Mouse (Mus musculus) hindbrain, embryonic 16.5 days (tissue): ENCODE results near the gene Tsga10ip. TPM values are rescaled to one million over a fixed set of nuclear protein-coding genes. Genes with fewer than 3 reads are reported as not detected.
A peak's percentile ranks its signal among the peaks of the same experiment; 100 is the strongest.
"Not testable (repeated sequence)": the region's sequence is repeated elsewhere in the genome, so short reads cannot be mapped to it uniquely, and the experiment has no call there.

Source experiments
- ATAC-seq: fragments of 200-750 bp; cut with Nextera tagmentation; 2 replicates; pipeline ENCODE4 v1.8.0; 2017; ENCODE audit warnings: moderate TSS enrichment, moderate library complexity
- H3K27ac ChIP-seq: fragments of 300-500 bp; sonication (generic); 2 replicates; pipeline ENCODE4 v1.5.1; 2014; ENCODE audit warnings: low read depth, mild to moderate bottlenecking, control low read depth, low read length, moderate library complexity
- H3K27me3 ChIP-seq: fragments of 300-500 bp; sonication (generic); replicated peaks from 2 replicates; pipeline ENCODE4 v1.6.1; 2014; ENCODE audit warnings: low read length; ENCODE audit not compliant: control insufficient read depth, insufficient read depth
- H3K36me3 ChIP-seq: fragments of 300-500 bp; sonication (generic); 2 replicates; pipeline ENCODE4 v1.6.1; 2014; ENCODE audit warnings: mild to moderate bottlenecking, low read length, moderate library complexity, mixed read lengths; ENCODE audit not compliant: control insufficient read depth, insufficient read depth
- H3K4me1 ChIP-seq: fragments of 300-500 bp; sonication (generic); 2 replicates; pipeline ENCODE4 v1.6.1; 2014; ENCODE audit warnings: low read depth, low read length; ENCODE audit not compliant: control insufficient read depth, insufficient read depth
- H3K4me2 ChIP-seq: fragments of 300-500 bp; sonication (generic); 2 replicates; pipeline ENCODE4 v1.6.1; 2014; ENCODE audit warnings: mild to moderate bottlenecking, low read length, control low read depth, moderate library complexity
- H3K4me3 ChIP-seq: fragments of 300-500 bp; sonication (generic); 2 replicates; pipeline ENCODE4 v1.5.1; 2014; ENCODE audit warnings: mild to moderate bottlenecking, low read length, control low read depth, moderate library complexity
- H3K9ac ChIP-seq: fragments of 300-500 bp; sonication (generic); 2 replicates; pipeline ENCODE4 v1.6.1; 2014; ENCODE audit warnings: low read depth, mild to moderate bottlenecking, control low read depth, low read length, moderate library complexity
- H3K9me3 ChIP-seq: fragments of 300-500 bp; sonication (generic); 2 replicates; pipeline ENCODE4 v1.6.1; 2014; ENCODE audit warnings: mild to moderate bottlenecking, low read length, moderate library complexity; ENCODE audit not compliant: control insufficient read depth
- WGBS: fragments of 180-500 bp; shearing (Covaris S2); extraction: QIAGEN DNeasy Blood & Tissue Kit; methylation state at CpG from one replicate; pipeline ENCODE4 v1.1.7; 2014; 5-methylcytosine and 5-hydroxymethylcytosine counted together
- polyA plus RNA-seq: library from polyadenylated mRNA; unstranded; fragments of >200 nt; fragmentation: Nextera tagmentation; extraction: Ambion mirVana; gene quantifications from 2 replicates; pipeline ENCODE4 v1.2.1, GENCODE M21; 2015

Gene Tsga10ip
- polyA plus RNA-seq, 1 experiment from 2014 or later = not detected

DNA sequence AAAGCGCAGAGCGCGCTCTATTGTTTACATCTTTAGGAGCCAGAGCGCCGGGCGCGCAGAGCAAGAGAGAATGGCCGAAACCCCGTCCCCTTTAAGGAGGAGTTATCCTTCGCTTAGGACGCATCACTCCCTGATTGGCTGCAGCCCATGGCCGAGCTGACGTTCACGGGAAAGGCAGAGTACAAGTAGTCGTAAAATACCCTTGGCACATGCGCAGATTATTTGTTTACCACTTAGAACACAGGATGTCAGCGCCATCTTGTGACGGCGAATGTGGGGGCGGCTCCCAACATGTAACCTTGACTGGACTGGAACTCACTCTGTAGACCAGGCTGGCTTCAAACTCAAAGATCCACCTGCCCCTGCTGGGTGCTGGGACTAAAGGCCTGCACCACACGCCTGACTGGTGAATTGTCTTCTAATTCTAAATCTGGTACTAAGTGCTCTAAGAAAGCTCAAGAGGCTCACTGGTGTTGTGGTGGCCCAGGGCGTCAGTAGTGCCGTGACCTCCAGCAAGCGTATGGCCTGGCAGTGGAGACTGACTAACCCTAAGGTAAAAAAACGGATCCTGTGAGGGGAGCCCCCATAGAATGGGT is 4.3 kb upstream of the Tsga10ip start:
- 12% methylated on average over 20 of the region's 25 CpGs for WGBS
- ATAC-seq = peak; percentile 87
- Histone ChIP-seq H3K4me3 (peak overlapping the region; percentile 60), H3K9ac (peak overlapping the region; percentile 73), H3K4me2 (peak overlapping the region; percentile 73), H3K27ac (peak overlapping the region; percentile 85), H3K4me1 (peaks cover 13% of the 10 kb centered on the region)
- not testable (repeated sequence) for H3K36me3 ChIP-seq, H3K9me3 ChIP-seq, H3K27me3 ChIP-seq

DNA sequence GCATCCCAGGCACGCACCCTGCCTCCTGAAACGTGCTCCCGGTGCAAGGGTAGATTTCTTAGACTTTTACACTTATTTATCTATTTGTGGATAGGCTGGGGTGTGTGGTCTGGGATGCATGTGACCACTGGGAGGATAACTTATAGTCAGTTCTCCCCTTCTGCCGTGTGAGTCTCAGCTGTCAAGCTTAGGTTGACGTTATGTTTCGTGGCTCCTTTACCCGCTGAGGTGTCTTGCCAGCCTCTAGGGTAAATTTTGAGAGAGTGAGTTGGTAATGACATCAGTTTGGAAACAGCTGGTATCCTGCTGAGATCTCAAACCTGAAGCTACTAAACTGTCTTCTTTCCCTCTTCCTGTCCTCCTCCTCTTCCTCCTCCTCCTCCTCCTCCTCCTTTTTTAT is 3.6 kb upstream of the Tsga10ip start:
- Histone ChIP-seq H3K36me3 (no peaks in the 10 kb centered on the region), H3K4me1 (peaks cover 13% of the 10 kb centered on the region), H3K9ac (peak overlapping the region; percentile 46; the same call in 1 of the 2 replicates), H3K4me2 (peak overlapping the region; percentile 56), H3K4me3 (peak overlapping the region; percentile 34), H3K27ac (peak overlapping the region; percentile 31; the same call in 1 of the 2 replicates), H3K27me3 (no peaks in the 10 kb centered on the region), H3K9me3 (no peaks in the 10 kb centered on the region)
- no peak for ATAC-seq
- WGBS = 27% methylated on average over 7 of the region's 7 CpGs

DNA sequence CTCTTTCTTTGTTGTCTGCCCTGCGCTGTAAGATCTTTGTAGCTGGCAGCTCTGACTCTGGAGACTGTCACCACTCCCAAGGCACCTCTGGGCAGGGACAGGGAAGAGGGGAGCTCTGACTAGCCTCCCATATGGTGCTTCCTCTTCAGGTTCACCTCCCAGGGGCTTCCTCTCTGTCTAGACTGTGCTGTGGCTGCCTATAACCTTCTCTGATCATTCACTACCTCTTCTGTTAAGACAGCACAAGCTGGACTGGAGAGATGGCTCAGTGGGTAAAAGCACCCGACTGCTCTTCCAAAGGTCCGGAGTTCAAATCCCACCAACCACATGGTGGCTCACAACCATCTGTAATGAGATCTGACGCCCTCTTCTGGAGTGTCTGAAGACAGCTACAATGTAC is 1.3 kb downstream of the Tsga10ip start:
- WGBS = 67% methylated on average over 4 of the region's 4 CpGs
- not testable (repeated sequence) for H3K9me3 ChIP-seq, H3K36me3 ChIP-seq, H3K9ac ChIP-seq, H3K4me2 ChIP-seq, H3K27me3 ChIP-seq, H3K4me1 ChIP-seq, ATAC-seq, H3K4me3 ChIP-seq, H3K27ac ChIP-seq

DNA sequence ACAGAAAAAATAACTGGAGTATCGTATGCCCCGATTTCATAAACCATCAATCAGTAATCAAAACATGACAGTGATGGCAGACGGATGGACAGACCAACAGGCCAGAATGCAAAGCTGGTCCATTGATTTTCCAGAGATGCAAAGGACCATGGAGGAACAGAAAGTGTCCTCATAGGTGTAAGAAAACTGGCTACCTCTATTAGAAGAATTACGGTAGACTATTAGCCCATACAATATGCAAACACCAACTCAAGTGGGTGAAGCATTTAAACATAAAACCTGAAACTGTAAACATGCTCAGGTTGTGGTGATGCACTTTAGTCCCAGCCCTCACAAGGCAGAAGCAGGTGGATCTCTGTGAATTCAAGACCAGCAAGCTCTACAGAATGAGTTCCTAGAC is 7.0 kb downstream of the Tsga10ip start:
- ATAC-seq = no peak
- 75% methylated on average over 4 of the region's 4 CpGs for whole genome bisulfite sequencing
- no peak overlapping the region for H3K4me2 ChIP-seq

DNA sequence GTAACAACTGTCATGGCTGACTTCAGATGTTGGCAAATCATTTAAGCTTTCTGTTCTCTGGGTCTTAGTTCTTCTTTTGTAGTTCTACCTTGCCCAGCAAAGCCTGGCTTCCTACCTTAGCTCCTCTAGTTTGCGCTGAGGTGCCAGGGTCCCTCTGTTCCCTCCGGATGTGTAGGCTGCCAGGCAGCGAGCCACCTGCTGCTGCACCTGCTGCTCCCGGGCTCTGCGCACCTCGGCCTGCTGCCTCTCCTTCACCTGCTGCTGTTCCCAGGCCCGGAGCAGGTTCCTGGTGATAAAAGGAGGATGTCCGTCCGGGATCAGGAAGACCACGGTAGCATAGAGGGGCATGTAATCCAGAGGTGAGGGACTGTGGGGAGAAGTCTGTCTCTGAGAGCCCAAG is 8.2 kb downstream of the Tsga10ip start:
- H3K4me3 ChIP-seq = no peak overlapping the region
- no peaks in the 10 kb centered on the region for H3K27me3 ChIP-seq
- no peaks in the 10 kb centered on the region for H3K36me3 ChIP-seq
- no peaks in the 10 kb centered on the region for H3K9me3 ChIP-seq
- H3K9ac ChIP-seq = no peak overlapping the region
- ATAC-seq = no peak
- H3K4me1 ChIP-seq = peaks cover 12% of the 10 kb centered on the region
- no peak overlapping the region for H3K27ac ChIP-seq
- 58% methylated on average over 10 of the region's 10 CpGs for WGBS
- H3K4me2 ChIP-seq = no peak overlapping the region

More for the DNA sequence above, 7.0 kb downstream of the Tsga10ip start:
- no peaks in the 10 kb centered on the region for H3K9me3 ChIP-seq
- H3K27ac ChIP-seq = no peak overlapping the region
- no peaks in the 10 kb centered on the region for H3K27me3 ChIP-seq
- no peak overlapping the region for H3K9ac ChIP-seq
- no peaks in the 10 kb centered on the region for H3K36me3 ChIP-seq
- H3K4me3 ChIP-seq = no peak overlapping the region
- no peaks in the 10 kb centered on the region; the same call in 1 of the 2 replicates for H3K4me1 ChIP-seq

DNA sequence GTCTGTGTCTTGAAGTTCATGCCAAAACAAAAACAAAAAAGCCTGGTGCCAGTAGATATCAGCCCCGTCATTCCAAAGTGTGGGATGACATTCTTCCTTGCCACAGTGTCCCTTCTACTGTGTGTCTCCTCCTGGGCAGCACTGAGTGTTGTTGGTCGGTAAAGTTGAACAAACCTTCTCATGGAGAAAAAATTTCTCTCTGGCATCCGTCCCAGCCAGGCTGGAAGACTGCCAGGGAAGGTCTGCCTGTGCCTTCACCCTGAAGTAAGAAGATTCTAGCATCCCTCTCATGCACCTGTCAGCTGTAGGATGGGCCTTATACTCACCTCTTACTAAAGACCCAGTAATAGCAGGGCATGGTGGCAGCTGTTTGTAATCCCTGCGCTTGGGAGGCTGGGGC is 9.4 kb downstream of the Tsga10ip start:
- Histone ChIP-seq H3K4me3 (no peak overlapping the region), H3K4me2 (no peak overlapping the region), H3K27ac (no peak overlapping the region), H3K9ac (no peak overlapping the region), H3K36me3 (no peaks in the 10 kb centered on the region), H3K27me3 (no peaks in the 10 kb centered on the region), H3K4me1 (peaks cover 14% of the 10 kb centered on the region), H3K9me3 (no peaks in the 10 kb centered on the region)
- no peak for ATAC-seq
- 48% methylated on average over 4 of the region's 4 CpGs for WGBS

DNA sequence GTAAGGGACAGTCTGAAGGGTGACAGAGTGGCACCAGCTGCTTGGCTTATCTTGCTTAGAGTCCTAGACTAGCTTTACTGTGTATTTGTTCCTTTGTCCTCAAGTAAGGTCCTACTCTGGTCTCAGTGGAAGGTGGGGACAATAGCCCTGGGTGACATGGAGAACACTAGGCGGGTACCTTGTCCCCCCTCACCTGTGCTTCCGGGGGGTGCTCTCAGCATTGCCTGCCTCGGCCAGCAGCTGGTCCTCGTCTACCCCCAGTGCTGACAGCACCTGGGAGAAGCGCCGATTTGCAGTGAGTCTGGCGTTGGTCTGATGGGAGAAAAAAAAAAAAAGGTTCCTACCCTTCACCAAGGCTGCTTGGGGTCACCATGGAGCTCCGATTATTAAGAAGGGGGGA is 11.9 kb downstream of the Tsga10ip start:
- Histone ChIP-seq H3K27ac (no peak overlapping the region), H3K4me2 (no peak overlapping the region; the same call in none of the 2 replicates), H3K36me3 (no peaks in the 10 kb centered on the region; the same call in 1 of the 2 replicates), H3K9ac (no peak overlapping the region), H3K9me3 (no peaks in the 10 kb centered on the region), H3K27me3 (no peaks in the 10 kb centered on the region), H3K4me3 (no peak overlapping the region), H3K4me1 (peaks cover 28% of the 10 kb centered on the region)
- no peak for ATAC-seq
- 85% methylated on average over 8 of the region's 8 CpGs for WGBS

DNA sequence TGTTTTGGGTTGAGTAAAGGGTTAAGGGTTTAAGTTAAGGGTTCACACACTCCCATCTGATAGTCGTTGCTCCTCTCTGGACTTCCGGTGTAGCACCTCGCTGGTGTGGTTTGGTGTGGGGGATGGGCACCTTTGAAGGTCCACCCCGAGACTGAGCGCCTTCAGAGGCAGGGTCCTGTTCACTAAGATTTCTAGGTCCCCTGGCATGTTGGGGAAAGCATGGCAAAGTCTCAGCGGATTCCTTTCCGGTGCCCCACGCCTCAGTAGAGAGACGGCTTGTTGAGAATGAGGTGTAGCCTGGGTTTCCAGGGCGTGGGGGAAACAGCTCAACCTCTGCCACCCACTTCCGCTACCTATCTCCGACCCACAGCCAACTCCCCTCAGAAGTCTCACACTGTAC is 12.7 kb downstream of the Tsga10ip start:
- Histone ChIP-seq H3K9me3 (no peaks in the 10 kb centered on the region), H3K4me3 (peak overlapping the region; percentile 92), H3K27ac (no peak overlapping the region), H3K9ac (peak overlapping the region; percentile 36; the same call in 1 of the 2 replicates), H3K4me1 (peaks cover 28% of the 10 kb centered on the region), H3K36me3 (peaks cover 3% of the 10 kb centered on the region; the same call in 1 of the 2 replicates), H3K27me3 (no peaks in the 10 kb centered on the region), H3K4me2 (peak overlapping the region; percentile 63)
- ATAC-seq = no peak
- WGBS = 55% methylated on average over 12 of the region's 12 CpGs

DNA sequence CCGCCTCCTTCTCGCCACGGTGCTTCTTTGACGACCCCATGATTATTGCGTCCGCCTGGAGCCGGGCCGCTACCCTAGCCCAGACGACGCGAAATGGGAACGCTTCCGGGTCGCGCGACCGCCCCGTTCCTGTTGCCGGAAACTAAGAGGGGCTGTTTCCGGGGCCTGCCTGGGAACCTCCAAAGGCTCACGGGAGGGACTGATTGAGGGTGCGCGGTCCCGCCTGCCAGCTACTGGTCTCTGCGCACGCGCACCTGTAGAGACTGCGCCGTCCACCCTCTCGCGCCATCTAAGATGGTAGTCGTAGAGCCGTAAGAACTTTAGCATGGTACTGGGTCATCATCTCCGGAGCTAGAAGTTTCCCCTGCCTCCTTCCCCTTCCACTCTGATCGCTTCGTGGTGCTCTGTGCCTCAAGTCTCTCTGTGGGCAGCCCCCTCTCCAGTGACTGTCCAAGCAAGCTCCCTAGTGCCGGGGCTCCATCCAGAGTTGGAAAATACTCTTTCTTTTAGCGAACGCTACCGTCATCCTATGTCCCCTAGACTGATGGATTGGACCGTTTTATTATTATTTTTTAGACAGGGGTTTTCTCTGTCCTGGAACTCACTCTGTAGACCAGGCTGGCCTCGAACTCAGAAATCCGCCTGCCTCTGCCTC is 13.6 kb downstream of the Tsga10ip start, which contains the start of gene Sart1:
Sart1 (minus strand) TSS at position 116 of the 655 bp plus-strand sequence.
- peak within 1 kb of the TSS; percentile 89 for H3K27ac ChIP-seq
- H3K4me1 ChIP-seq = peaks cover 28% of the 10 kb centered on the region
- ATAC-seq = peak; percentile 97
- H3K4me3 ChIP-seq = peak within 1 kb of the TSS; percentile 92
- WGBS = 3% methylated on average over 43 of the region's 43 CpGs
- peak within 1 kb of the TSS; percentile 63 for H3K4me2 ChIP-seq
- H3K27me3 ChIP-seq = no peaks in the 10 kb centered on the region
- peak within 1 kb of the TSS; percentile 92 for H3K9ac ChIP-seq
- no peaks in the 10 kb centered on the region for H3K9me3 ChIP-seq
- peaks cover 11% of the 10 kb centered on the region for H3K36me3 ChIP-seq
